Mouse (Mus musculus): ENCODE measurements around the gene Tmem246.
A peak's percentile ranks its signal among the peaks of the same experiment; 100 is the strongest.

The Tmem246 gene

GRCm38 (mm10) chr4:49567613-49568012 is 30.1 kb downstream of the Tmem246 start:
- peak; percentile 59 to 76 for DNase-seq

DNA sequence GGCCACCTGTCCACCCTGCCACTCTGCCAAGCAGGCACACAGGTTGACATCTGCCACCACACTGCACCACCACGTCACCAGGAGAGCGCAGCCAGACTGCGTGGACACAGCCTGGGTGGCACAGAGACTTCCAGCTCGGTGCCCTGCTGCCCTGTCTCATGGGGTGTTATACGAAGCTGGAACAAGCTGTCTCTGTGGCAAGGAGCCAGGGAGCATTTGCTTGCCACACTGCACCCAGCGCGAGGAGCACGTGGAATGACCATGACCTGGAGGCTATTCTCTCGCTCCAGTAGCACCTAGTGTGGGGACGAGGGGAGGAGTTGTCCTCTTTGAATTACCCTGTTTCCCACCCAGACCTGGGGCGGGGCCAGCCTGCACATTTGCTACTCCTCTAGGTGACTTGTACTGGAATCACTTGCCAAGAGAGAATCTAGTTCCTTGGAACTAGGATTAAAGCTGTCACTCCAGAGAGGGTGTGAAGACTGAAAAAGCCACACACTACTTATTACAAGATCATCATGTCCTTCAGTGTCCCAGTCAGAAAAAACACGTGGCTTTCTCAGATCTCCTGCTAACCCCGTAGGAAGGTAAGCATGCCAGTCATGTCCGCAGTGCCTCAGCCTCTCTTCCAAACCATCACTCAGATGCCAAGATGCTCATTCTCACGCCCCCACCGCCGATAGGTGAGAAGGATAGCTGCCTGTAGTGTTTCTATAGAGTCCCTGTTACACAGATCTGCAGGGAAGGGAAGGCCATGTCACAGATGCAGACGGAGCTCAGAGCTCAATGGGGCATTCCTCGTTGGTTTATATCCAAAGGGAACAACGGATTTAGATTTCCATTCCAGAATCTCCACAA is 37.5 kb downstream of the Tmem246 start:
- DNase-seq, result peak; percentile 84 to 86

GRCm38 (mm10) chr4:49558181-49558580 is 39.5 kb downstream of the Tmem246 start:
- DNase-seq, result no peak

GRCm38 (mm10) chr4:49557375-49557774 is 40.3 kb downstream of the Tmem246 start:
- no peak for DNase-seq

DNA sequence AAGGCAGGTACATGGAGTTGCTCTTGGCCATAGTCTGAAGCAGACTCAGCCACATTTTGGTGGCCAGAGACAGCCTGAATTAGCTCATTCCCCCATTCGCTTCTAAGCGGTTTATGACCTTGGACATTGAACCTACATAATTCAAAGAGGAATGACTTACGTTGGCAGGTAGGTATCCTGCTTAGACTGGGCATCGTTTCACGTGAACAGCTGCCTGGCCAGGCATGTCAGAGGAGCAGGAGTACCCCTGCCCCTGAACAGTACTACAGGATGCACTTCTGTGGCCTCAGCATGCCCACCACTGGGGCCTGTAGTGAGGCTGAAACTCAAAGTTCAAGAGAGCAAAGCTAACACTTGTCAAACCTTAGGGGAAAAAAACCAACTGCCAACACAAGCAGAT is 44.3 kb downstream of the Tmem246 start:
- no peak for DNase-seq

DNA sequence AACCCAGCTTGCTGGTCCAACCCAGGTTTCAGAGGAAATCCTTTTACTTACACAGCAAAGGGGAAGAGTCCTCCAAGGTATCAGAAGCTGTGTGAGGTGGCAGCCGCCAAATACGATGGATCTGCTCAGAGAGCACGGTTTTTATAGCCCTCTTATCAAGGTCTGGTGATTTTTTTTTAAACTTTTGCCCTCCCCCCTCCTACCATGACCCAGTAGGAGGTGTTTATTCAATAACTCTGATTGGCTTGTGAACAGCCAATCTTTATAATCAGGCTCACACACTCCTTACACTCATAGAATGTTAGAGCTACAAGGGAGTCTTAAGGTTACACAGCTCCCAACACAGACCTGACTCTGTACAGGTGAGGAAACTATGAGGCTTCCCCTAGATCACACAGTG is 48.3 kb downstream of the Tmem246 start, which contains the start of gene Aldob:
Aldob (minus strand) TSS at position 164 of the 400 bp plus-strand sequence.
- DNase-seq, result no peak

- DNase-seq, result no peak
These were observed 50.0 kb downstream of the Tmem246 start for GRCm38 (mm10) chr4:49547544-49548219.

DNA sequence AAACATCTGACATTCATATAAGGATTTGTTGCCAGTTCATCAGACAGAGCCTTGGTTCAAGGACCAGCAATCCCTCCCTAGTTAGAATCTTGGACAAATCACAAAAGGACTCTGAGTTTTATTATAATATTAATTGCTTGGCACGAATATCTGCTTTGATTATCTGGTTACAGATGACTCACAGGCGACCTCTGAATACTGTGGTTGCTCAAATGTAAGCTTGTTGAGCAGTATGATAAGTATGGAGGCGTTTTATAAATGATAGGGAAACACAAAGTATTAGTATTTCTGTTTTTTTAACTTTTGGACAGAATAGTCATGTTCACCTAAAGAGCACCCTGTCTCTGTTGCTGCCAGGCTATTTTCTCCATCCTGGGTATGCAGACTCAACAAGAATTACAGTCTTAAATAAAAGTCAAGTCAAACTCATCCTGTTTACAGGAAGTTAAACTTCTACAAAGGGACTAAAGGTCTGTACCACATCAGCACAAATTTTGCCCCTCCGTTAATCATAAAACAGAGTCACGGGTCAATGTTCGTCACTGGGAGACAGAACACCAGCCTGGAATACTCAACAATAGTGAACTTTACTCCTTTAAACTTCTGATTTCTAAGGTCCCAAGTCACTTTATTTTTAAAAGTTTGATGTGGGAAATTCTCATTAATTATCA is 50.7 kb downstream of the Tmem246 start:
- no peak for DNase-seq

GRCm38 (mm10) chr4:49546026-49546425 is 51.6 kb downstream of the Tmem246 start:
- DNase-seq, result no peak

DNA sequence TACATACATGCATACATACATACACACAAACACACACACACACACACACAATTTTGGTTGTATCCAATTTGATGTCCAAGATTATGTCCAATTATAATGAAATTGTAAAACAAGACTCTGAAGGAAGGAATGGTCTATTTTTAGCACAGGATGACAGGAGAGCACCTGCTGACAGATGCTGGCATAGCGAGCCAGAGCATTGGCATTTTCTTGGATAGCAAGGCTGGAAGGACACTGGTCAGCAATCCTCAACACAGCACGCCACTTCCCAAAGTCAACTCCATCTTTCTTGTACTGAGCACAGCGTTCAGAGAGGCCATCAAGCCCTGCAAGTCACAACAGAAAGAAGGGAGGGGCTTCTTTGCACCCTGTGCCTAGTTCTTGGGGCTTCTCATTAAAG is 56.7 kb downstream of the Tmem246 start:
- no peak for DNase-seq

DNA sequence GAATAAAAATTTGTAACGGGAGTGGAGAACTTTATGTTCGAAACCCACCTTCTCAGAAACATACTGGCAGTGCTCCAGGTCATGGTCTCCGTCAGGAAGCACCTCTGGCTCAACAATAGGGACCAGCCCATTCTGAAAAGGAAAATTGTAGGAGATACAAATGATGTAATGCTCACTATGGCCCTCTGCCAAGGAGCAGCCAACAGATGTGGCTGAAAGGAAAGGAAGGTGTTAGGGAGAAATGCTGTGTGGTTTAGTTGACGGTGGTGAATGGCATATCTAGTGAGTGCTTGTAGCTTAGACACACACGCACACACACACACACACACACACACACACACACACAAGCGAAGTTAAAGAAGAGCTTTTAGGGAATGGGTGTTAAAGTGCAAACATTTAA is 58.0 kb downstream of the Tmem246 start:
- DNase-seq, result no peak

- DNase-seq, result no peak
These were observed 61.0 kb downstream of the Tmem246 start for GRCm38 (mm10) chr4:49536671-49537070.

GRCm38 (mm10) chr4:49535675-49536294 is 61.9 kb downstream of the Tmem246 start:
- DNase-seq, result no peak

GRCm38 (mm10) chr4:49535036-49535435 is 62.6 kb downstream of the Tmem246 start:
- no peak for DNase-seq

All from cerebellum, postnatal 25 days (tissue).